Mouse (Mus musculus): ENCODE results near the gene Eml2. TPM values are rescaled to one million over a fixed set of nuclear protein-coding genes. Genes with fewer than 3 reads are reported as not detected.
A peak's percentile ranks its signal among the peaks of the same experiment; 100 is the strongest.

Eml2 gene
- polyA plus RNA-seq, 1 experiment from 2014 or later = 12.4 TPM

GRCm38 (mm10) chr7:19214940-19215339 lies 38.7 kb downstream of the Eml2 start:
- no peak for ATAC-seq (ENCODE audit: low read depth)
- Histone ChIP-seq H3K27me3 (ENCODE audit: control insufficient read depth, insufficient read depth, low read depth, low read length) (no peaks in the 10 kb centered on the region; the same call in 1 of the 2 replicates), H3K9me3 (ENCODE audit: control insufficient read depth, low read length) (no peaks in the 10 kb centered on the region), H3K27ac (ENCODE audit: low read length) (no peak overlapping the region), H3K4me2 (ENCODE audit: low read depth, low read length) (no peak overlapping the region), H3K4me3 (ENCODE audit: low read length) (no peak overlapping the region), H3K4me1 (replicated peaks; ENCODE audit: control insufficient read depth, insufficient read depth, low read length) (peaks cover 5% of the 10 kb centered on the region; the same call in 1 of the 2 replicates), H3K9ac (ENCODE audit: low read length) (no peak overlapping the region), H3K36me3 (ENCODE audit: control insufficient read depth, insufficient read depth, low read length) (no peaks in the 10 kb centered on the region)
- 55% methylated on average over 9 of the region's 9 CpGs for WGBS

- no peaks in the 10 kb centered on the region for H3K9me3 ChIP-seq (ENCODE audit: control insufficient read depth, low read length)
- H3K36me3 ChIP-seq (ENCODE audit: control insufficient read depth, insufficient read depth, low read length) = no peaks in the 10 kb centered on the region
- peaks cover 5% of the 10 kb centered on the region; the same call in 1 of the 2 replicates for H3K4me1 ChIP-seq (replicated peaks; ENCODE audit: control insufficient read depth, insufficient read depth, low read length)
- H3K4me3 ChIP-seq (ENCODE audit: low read length) = no peak overlapping the region
- H3K4me2 ChIP-seq (ENCODE audit: low read depth, low read length) = no peak overlapping the region
- H3K27ac ChIP-seq (ENCODE audit: low read length) = no peak overlapping the region
- ATAC-seq (ENCODE audit: low read depth) = no peak
- 38% methylated on average over 5 of the region's 5 CpGs for WGBS
- H3K9ac ChIP-seq (ENCODE audit: low read length) = no peak overlapping the region
- no peaks in the 10 kb centered on the region; the same call in 1 of the 2 replicates for H3K27me3 ChIP-seq (ENCODE audit: control insufficient read depth, insufficient read depth, low read depth, low read length)
Observed at GRCm38 (mm10) chr7:19217492-19217891, 41.3 kb downstream of the Eml2 start.

- H3K4me3 ChIP-seq (ENCODE audit: low read length) = no peak overlapping the region
- H3K36me3 ChIP-seq (ENCODE audit: control insufficient read depth, insufficient read depth, low read length) = no peaks in the 10 kb centered on the region
- no peak overlapping the region for H3K27ac ChIP-seq (ENCODE audit: low read length)
- ATAC-seq (ENCODE audit: low read depth) = peak; percentile 53
- no peak overlapping the region for H3K4me2 ChIP-seq (ENCODE audit: low read depth, low read length)
- no peak overlapping the region for H3K9ac ChIP-seq (ENCODE audit: low read length)
- WGBS = 3% methylated on average over 2 of the region's 3 CpGs
- H3K27me3 ChIP-seq (ENCODE audit: control insufficient read depth, insufficient read depth, low read depth, low read length) = no peaks in the 10 kb centered on the region
- no peaks in the 10 kb centered on the region for H3K9me3 ChIP-seq (ENCODE audit: control insufficient read depth, low read length)
- H3K4me1 ChIP-seq (replicated peaks; ENCODE audit: control insufficient read depth, insufficient read depth, low read length) = peaks cover 5% of the 10 kb centered on the region; the same call in 1 of the 2 replicates
Observed at GRCm38 (mm10) chr7:19217944-19218343, 41.7 kb downstream of the Eml2 start.

- Histone ChIP-seq H3K9me3 (ENCODE audit: control insufficient read depth, low read length) (no peaks in the 10 kb centered on the region), H3K27ac (ENCODE audit: low read length) (no peak overlapping the region), H3K9ac (ENCODE audit: low read length) (no peak overlapping the region), H3K4me1 (replicated peaks; ENCODE audit: control insufficient read depth, insufficient read depth, low read length) (peaks cover 5% of the 10 kb centered on the region; the same call in 1 of the 2 replicates), H3K36me3 (ENCODE audit: control insufficient read depth, insufficient read depth, low read length) (no peaks in the 10 kb centered on the region), H3K4me3 (ENCODE audit: low read length) (no peak overlapping the region), H3K4me2 (ENCODE audit: low read depth, low read length) (no peak overlapping the region), H3K27me3 (ENCODE audit: control insufficient read depth, insufficient read depth, low read depth, low read length) (no peaks in the 10 kb centered on the region)
- no peak for ATAC-seq (ENCODE audit: low read depth)
- WGBS = 69% methylated on average over 3 of the region's 3 CpGs
Observed at GRCm38 (mm10) chr7:19220061-19220460, 43.8 kb downstream of the Eml2 start.

DNA sequence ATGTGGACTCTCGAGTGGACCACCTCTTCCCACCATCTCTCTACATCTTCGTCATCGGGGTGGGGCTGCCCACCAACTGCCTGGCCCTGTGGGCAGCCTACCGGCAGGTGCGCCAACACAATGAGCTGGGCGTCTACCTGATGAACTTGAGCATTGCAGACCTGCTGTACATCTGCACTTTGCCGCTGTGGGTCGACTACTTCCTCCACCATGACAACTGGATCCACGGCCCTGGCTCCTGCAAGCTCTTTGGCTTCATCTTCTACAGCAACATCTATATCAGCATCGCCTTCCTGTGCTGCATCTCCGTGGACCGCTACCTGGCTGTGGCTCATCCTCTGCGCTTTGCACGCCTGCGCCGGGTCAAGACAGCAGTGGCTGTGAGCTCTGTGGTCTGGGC lies 46.0 kb downstream of the Eml2 start:
- H3K9me3 ChIP-seq (ENCODE audit: control insufficient read depth, low read length) = no peaks in the 10 kb centered on the region
- no peak for ATAC-seq (ENCODE audit: low read depth)
- H3K36me3 ChIP-seq (ENCODE audit: control insufficient read depth, insufficient read depth, low read length) = no peaks in the 10 kb centered on the region
- WGBS = 91% methylated on average over 16 of the region's 16 CpGs
- no peak overlapping the region for H3K4me2 ChIP-seq (ENCODE audit: low read depth, low read length)
- no peak overlapping the region for H3K4me3 ChIP-seq (ENCODE audit: low read length)
- H3K9ac ChIP-seq (ENCODE audit: low read length) = no peak overlapping the region
- H3K4me1 ChIP-seq (replicated peaks; ENCODE audit: control insufficient read depth, insufficient read depth, low read length) = peaks cover 11% of the 10 kb centered on the region
- no peak overlapping the region for H3K27ac ChIP-seq (ENCODE audit: low read length)
- H3K27me3 ChIP-seq (ENCODE audit: control insufficient read depth, insufficient read depth, low read depth, low read length) = no peaks in the 10 kb centered on the region

- ATAC-seq (ENCODE audit: low read depth) = no peak
- no peak overlapping the region for H3K4me3 ChIP-seq (ENCODE audit: low read length)
- H3K27me3 ChIP-seq (ENCODE audit: control insufficient read depth, insufficient read depth, low read depth, low read length) = no peaks in the 10 kb centered on the region
- H3K4me1 ChIP-seq (replicated peaks; ENCODE audit: control insufficient read depth, insufficient read depth, low read length) = peaks cover 7% of the 10 kb centered on the region
- no peak overlapping the region for H3K9ac ChIP-seq (ENCODE audit: low read length)
- H3K36me3 ChIP-seq (ENCODE audit: control insufficient read depth, insufficient read depth, low read length) = no peaks in the 10 kb centered on the region
- 89% methylated on average over 14 of the region's 14 CpGs for WGBS
- no peak overlapping the region for H3K27ac ChIP-seq (ENCODE audit: low read length)
- no peak overlapping the region for H3K4me2 ChIP-seq (ENCODE audit: low read depth, low read length)
- no peaks in the 10 kb centered on the region for H3K9me3 ChIP-seq (ENCODE audit: control insufficient read depth, low read length)
Observed at GRCm38 (mm10) chr7:19222875-19223274, 46.7 kb downstream of the Eml2 start.

- no peaks in the 10 kb centered on the region for H3K27me3 ChIP-seq (ENCODE audit: control insufficient read depth, insufficient read depth, low read depth, low read length)
- ATAC-seq (ENCODE audit: low read depth) = no peak
- no peak overlapping the region for H3K27ac ChIP-seq (ENCODE audit: low read length)
- H3K36me3 ChIP-seq (ENCODE audit: control insufficient read depth, insufficient read depth, low read length) = no peaks in the 10 kb centered on the region
- no peak overlapping the region for H3K4me3 ChIP-seq (ENCODE audit: low read length)
- peaks cover 12% of the 10 kb centered on the region for H3K4me1 ChIP-seq (replicated peaks; ENCODE audit: control insufficient read depth, insufficient read depth, low read length)
- H3K4me2 ChIP-seq (ENCODE audit: low read depth, low read length) = no peak overlapping the region
- H3K9me3 ChIP-seq (ENCODE audit: control insufficient read depth, low read length) = no peaks in the 10 kb centered on the region
- 66% methylated on average over 4 of the region's 4 CpGs for WGBS
- H3K9ac ChIP-seq (ENCODE audit: low read length) = no peak overlapping the region
Observed at GRCm38 (mm10) chr7:19224933-19225332, 48.7 kb downstream of the Eml2 start.

DNA sequence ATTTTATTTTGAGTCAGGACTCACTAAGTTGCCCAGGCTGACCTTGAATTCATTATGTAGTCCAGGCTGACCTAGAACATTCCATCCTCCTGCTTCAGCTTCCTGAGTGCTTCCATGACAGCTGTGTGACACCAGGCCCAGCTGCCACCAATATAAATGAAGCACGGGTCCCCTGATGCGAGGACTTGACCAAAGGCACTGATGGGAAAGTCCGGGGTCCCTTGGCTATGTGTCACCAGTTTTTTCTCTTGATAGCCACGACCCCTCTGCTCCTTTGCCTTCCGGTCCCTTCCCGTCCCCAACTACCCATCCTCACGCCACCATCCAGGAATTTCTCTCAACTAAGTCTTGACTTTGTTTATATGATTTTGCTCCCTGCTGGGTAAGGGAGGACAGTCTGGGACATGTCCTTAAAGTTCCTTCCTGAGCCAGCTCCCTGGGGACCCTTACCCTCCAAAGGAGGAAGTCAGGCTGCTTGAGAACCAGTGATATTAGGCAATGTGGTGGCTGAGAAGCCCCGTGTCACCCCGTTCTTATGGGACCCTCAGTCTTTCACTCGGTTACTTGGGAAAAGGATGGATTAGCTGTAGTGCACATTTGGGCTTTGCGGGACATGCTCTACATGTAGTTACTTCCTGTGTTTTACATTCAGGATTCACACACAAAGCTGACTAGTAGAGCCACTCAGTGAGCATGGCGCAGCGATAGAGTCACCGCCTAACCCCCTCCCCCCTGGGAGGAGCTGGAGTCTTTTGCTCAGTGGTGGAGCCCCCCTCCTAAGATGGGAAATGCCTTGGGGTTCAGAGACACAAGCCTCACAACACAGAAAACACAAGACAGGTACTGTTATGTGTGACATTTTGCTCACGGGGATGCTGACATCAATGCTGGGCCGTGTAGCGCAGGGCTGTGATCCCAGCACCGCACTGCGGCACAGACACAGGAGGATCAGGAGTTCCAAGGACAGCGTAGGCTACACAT lies 50.9 kb downstream of the Eml2 start:
- ATAC-seq (ENCODE audit: low read depth) = peak; percentile 19
- H3K4me2 ChIP-seq (ENCODE audit: low read depth, low read length) = peak overlapping the region; percentile 77
- WGBS = 11% methylated on average over 20 of the region's 20 CpGs
- H3K36me3 ChIP-seq (ENCODE audit: control insufficient read depth, insufficient read depth, low read length) = no peaks in the 10 kb centered on the region
- peak overlapping the region; percentile 81 for H3K9ac ChIP-seq (ENCODE audit: low read length)
- peaks cover 16% of the 10 kb centered on the region for H3K4me1 ChIP-seq (replicated peaks; ENCODE audit: control insufficient read depth, insufficient read depth, low read length)
- peak overlapping the region; percentile 94 for H3K27ac ChIP-seq (ENCODE audit: low read length)
- H3K27me3 ChIP-seq (ENCODE audit: control insufficient read depth, insufficient read depth, low read depth, low read length) = no peaks in the 10 kb centered on the region
- H3K4me3 ChIP-seq (ENCODE audit: low read length) = peak overlapping the region; percentile 71
- H3K9me3 ChIP-seq (ENCODE audit: control insufficient read depth, low read length) = no peaks in the 10 kb centered on the region

DNA sequence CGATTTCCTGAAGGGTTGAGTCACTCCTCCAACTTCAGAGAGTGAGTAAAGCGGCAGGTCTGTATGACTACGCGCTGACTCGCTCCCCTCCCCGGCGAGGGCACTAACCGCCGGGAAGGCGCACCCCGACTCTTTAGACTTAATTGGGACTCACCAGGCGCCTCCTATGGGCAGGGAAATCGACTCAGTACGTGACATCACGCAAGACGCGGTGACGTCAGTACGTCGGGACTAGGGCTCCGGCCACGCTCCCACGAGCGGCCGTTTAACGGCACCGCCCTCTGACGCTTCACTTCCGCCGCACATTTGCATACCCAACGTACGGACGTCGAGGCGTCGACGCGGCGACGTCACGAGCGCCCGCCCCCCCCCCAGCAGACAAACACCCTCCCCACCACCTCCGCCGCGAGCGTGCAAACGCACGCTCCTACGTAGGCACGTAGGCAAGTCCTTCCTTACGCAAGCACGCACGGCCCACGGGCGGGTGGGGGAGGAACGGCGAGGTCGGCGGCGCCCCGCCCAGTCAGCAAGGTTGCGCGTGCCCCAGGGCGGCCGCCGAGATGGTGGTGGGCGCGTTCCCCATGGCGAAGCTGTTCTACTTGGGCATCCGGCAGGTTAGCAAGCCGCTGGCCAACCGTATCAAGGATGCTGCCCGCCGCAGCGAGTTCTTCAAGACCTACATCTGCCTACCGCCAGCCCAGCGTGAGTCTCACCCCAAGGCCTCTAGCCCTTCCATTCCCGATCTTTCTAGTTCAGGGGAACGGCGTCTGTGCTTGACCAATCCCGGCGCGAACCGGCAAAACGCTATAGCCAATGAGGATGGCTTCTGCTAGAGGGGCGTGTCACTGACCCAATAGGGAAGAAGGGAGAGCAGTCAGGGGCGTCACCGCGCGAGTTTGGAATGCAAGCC lies 51.9 kb downstream of the Eml2 start, which contains the start of gene Opa3:
TSS of gene Opa3 (plus strand) at position 452 of the 910 bp plus-strand sequence.
- peak within 1 kb of the TSS; percentile 71 for H3K4me3 ChIP-seq (ENCODE audit: low read length)
- H3K36me3 ChIP-seq (ENCODE audit: control insufficient read depth, insufficient read depth, low read length) = no peaks in the 10 kb centered on the region
- peak within 1 kb of the TSS; percentile 100 for H3K27ac ChIP-seq (ENCODE audit: low read length)
- ATAC-seq (ENCODE audit: low read depth) = peak; percentile 93
- H3K4me2 ChIP-seq (ENCODE audit: low read depth, low read length) = peak within 1 kb of the TSS; percentile 77
- 0% methylated on average over 90 of the region's 91 CpGs for WGBS
- no peaks in the 10 kb centered on the region for H3K9me3 ChIP-seq (ENCODE audit: control insufficient read depth, low read length)
- peaks cover 16% of the 10 kb centered on the region for H3K4me1 ChIP-seq (replicated peaks; ENCODE audit: control insufficient read depth, insufficient read depth, low read length)
- no peaks in the 10 kb centered on the region for H3K27me3 ChIP-seq (ENCODE audit: control insufficient read depth, insufficient read depth, low read depth, low read length)
- peak within 1 kb of the TSS; percentile 85 for H3K9ac ChIP-seq (ENCODE audit: low read length)

Data from lung, embryonic 16.5 days (tissue).